Mouse (Mus musculus) erythroblast, embryonic 14.5 days (primary cell): ENCODE measurements around the gene Card19. TPM values are rescaled to one million over a fixed set of nuclear protein-coding genes. Genes with fewer than 3 reads are reported as not detected.

ENCODE experiments used
- H3K27me3 ChIP-seq: 2 replicates; pipeline ENCODE4 v1.6.1; 2012; ENCODE audit warnings: inconsistent platforms; ENCODE audit not compliant: control insufficient read depth
- H3K36me3 ChIP-seq: 2 replicates; pipeline ENCODE4 v1.6.1; 2012; ENCODE audit warnings: mild to moderate bottlenecking, inconsistent platforms; ENCODE audit not compliant: control insufficient read depth
- H3K4me1 ChIP-seq: 2 replicates; pipeline ENCODE4 v1.6.1; 2012; ENCODE audit warnings: inconsistent platforms; ENCODE audit not compliant: control insufficient read depth
- H3K4me3 ChIP-seq: replicated peaks from 2 replicates; pipeline ENCODE3; 2012; ENCODE audit warnings: moderate library complexity, mild to moderate bottlenecking, inconsistent platforms
- H3K9me3 ChIP-seq: 2 replicates; pipeline ENCODE4 v1.6.1; 2012; ENCODE audit warnings: low read length, inconsistent platforms, mixed read lengths; ENCODE audit not compliant: control insufficient read depth
- GATA1 ChIP-seq: IDR thresholded peaks from 2 replicates; pipeline ENCODE4 v1.6.1; 2012; ENCODE audit warnings: low read length, inconsistent platforms, mixed read lengths
- TAL1 ChIP-seq: IDR thresholded peaks from 3 replicates; pipeline ENCODE4 v1.6.1; 2012; ENCODE audit warnings: low read length, inconsistent platforms, mixed read lengths
- polyA plus RNA-seq: library from polyadenylated mRNA; stranded (reverse); fragments of >175 nt; gene quantifications from 2 replicates; pipeline ENCODE4 v1.2.3, GENCODE M21; 2012

The Card19 gene
- polyA plus RNA-seq, 1 experiment, result 0.32 TPM

GRCm38 (mm10) chr13:49183161-49183560, 32.7 kb downstream of the Card19 start:
- Histone ChIP-seq H3K4me1 (peaks cover 17% of the 10 kb centered on the region), H3K9me3 (no peaks in the 10 kb centered on the region)

GRCm38 (mm10) chr13:49181411-49181984, 34.3 kb downstream of the Card19 start:
- H3K4me1 ChIP-seq, result peaks cover 1% of the 10 kb centered on the region
- no peak overlapping the region for H3K4me3 ChIP-seq
- no peaks in the 10 kb centered on the region for H3K27me3 ChIP-seq
- H3K9me3 ChIP-seq, result no peaks in the 10 kb centered on the region
- H3K36me3 ChIP-seq, result no peaks in the 10 kb centered on the region
- TF ChIP-seq TAL1, result no peak
- no peak for TF ChIP-seq GATA1

More at GRCm38 (mm10) chr13:49183161-49183560, 32.7 kb downstream of the Card19 start:
- H3K27me3 ChIP-seq, result no peaks in the 10 kb centered on the region
- H3K4me3 ChIP-seq, result no peak overlapping the region
- TF ChIP-seq GATA1 (no peak), TAL1 (no peak)
- no peaks in the 10 kb centered on the region for H3K36me3 ChIP-seq

- Histone ChIP-seq H3K36me3 (no peaks in the 10 kb centered on the region), H3K4me3 (no peak overlapping the region), H3K4me1 (no peaks in the 10 kb centered on the region), H3K27me3 (no peaks in the 10 kb centered on the region), H3K9me3 (no peaks in the 10 kb centered on the region)
- no peak for TF ChIP-seq TAL1
- TF ChIP-seq GATA1, result no peak
Observed at GRCm38 (mm10) chr13:49180691-49181090, 35.1 kb downstream of the Card19 start.

DNA sequence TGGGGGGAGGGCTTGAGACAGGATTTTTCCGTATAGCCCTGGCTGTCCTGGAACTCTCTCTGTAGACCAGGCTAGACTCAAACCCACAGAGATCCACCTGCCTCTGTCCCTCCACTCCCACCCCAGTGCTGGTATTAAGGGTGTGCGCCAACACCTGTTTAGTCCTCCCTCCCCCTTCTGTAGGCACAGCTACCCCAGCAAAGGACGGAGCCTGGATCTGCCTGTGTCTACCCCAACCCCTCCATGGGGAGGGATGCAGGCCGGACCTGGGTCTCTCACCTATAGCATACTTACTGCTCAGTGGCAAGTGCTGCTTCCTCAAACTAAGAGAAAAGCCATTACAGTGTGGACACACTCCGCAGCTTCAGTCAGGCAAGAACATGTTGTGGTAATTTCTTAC, 35.6 kb downstream of the Card19 start:
- Histone ChIP-seq H3K4me1 (no peaks in the 10 kb centered on the region), H3K4me3 (no peak overlapping the region)
- no peak for TF ChIP-seq TAL1
- no peak for TF ChIP-seq GATA1

DNA sequence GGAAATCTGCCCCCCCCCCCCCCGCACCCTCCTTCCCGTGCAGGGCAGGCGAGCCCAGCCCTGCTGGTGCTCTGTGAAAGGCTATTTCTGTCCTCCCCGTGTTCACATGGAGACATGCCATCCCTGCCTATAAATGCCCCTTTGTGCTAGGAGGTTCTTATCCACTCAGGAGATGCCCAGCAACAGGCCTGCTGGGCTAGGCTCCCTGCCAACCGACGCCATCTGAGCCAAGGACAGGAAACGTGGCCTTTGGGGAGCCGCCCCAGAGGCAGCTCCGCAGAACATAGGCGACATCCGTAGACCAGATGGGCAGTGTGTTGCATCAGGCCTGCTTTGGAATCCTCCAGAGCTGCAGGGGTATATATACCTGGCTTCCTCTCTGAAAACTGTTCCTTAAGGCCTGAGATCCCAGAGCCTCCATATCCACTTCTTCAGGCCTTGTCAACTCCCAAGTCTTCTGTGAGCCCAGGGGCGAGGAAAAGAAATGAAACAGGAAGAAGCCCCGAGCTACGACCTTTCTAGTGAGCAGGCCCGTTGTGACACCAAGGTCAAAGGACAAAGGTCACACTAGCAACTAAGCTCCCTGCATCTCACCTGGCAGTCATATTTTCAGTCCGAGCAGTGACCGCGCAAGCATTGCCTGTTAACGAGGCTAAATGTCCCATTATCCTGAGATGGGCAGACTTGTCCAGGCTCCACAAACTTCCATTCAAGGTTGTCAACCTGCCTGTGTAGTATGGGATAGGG, 36.8 kb downstream of the Card19 start:
- H3K36me3 ChIP-seq, result no peaks in the 10 kb centered on the region
- H3K4me1 ChIP-seq, result no peaks in the 10 kb centered on the region
- no peak for TF ChIP-seq GATA1
- TF ChIP-seq TAL1, result no peak
- no peaks in the 10 kb centered on the region for H3K27me3 ChIP-seq
- no peak overlapping the region for H3K4me3 ChIP-seq
- H3K9me3 ChIP-seq, result no peaks in the 10 kb centered on the region

More for the DNA sequence above, 35.6 kb downstream of the Card19 start:
- Histone ChIP-seq H3K9me3 (no peaks in the 10 kb centered on the region), H3K27me3 (no peaks in the 10 kb centered on the region), H3K36me3 (no peaks in the 10 kb centered on the region)

DNA sequence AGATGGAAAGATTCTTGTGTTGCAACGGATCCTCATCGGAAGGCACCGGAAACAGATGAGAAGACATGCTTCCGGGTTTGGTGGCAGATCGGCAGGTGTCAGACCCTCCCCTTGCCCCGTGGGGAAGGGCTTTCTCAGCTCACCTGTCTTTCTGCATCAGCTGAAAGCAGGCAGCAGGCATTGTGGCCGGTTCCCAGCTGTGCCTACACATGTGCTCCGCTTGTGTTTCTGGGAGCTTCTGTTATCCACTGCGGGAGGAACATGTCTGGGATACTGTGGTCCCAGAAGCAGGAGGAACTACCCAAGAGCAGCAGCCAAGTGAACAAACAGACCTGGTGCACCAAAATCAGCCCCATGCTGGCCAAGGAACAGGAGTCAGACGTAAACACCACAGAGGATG, 40.3 kb downstream of the Card19 start:
- Histone ChIP-seq H3K4me1 (no peaks in the 10 kb centered on the region), H3K27me3 (no peaks in the 10 kb centered on the region), H3K36me3 (no peaks in the 10 kb centered on the region), H3K4me3 (no peak overlapping the region), H3K9me3 (no peaks in the 10 kb centered on the region)
- TF ChIP-seq TAL1 (no peak), GATA1 (no peak)

DNA sequence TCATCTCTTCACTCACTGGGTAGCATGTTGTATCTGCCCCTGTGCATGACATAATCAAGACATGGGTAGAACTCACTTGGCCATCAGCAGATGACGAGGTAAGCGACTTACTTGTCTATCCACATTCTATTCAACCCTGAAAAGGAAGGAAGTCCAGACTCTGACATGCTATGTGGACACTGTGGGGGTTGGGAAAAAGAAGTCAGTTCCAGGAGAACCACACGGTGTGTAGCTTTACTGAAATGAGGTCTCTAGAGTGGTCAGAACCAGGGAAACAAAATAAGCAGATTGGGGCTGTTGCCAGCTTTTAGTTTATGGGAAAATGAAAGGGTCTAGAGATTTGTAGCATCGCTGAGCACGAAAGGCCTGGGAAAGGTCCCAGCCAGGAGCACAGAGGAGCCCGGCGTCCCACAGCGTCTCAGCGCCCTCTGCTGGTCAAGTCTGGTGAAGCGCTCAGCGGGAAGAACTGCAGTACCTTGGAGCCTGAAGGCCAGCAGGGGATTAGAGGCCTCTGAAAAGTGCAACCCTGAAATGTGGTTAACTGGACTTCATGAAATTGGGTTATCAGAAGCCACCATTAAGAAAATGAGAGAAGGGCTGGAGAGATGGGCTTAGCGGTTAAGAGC, 42.8 kb downstream of the Card19 start:
- TF ChIP-seq GATA1 (no peak), TAL1 (no peak)
- H3K27me3 ChIP-seq, result no peaks in the 10 kb centered on the region
- H3K4me1 ChIP-seq, result no peaks in the 10 kb centered on the region
- H3K9me3 ChIP-seq, result no peaks in the 10 kb centered on the region
- no peak overlapping the region for H3K4me3 ChIP-seq
- no peaks in the 10 kb centered on the region for H3K36me3 ChIP-seq

DNA sequence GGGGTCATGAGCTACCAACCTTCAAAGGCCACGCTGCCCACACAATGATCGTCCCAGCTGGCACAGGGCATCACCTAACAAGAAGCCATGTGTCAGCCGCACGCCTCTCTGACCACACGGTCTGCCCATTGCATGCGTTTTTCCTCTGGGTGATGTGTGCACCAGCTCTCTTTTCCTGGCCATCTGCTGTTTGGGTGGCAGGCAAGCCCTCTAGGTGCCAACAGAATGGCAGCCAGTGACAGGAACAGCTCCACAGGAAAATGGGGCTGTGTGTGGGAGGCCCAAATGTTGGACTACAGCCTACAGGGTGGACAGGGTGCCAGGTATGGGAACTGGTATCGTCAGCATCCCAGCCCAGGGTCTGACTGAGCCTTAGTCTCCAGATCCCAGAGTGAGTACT, 43.5 kb downstream of the Card19 start:
- H3K36me3 ChIP-seq, result no peaks in the 10 kb centered on the region
- TF ChIP-seq GATA1, result no peak
- TF ChIP-seq TAL1, result no peak
- no peaks in the 10 kb centered on the region for H3K27me3 ChIP-seq
- H3K4me1 ChIP-seq, result no peaks in the 10 kb centered on the region
- no peaks in the 10 kb centered on the region for H3K9me3 ChIP-seq
- no peak overlapping the region for H3K4me3 ChIP-seq

- no peaks in the 10 kb centered on the region for H3K36me3 ChIP-seq
- no peaks in the 10 kb centered on the region for H3K9me3 ChIP-seq
- H3K4me3 ChIP-seq, result no peak overlapping the region
- no peaks in the 10 kb centered on the region for H3K4me1 ChIP-seq
- no peaks in the 10 kb centered on the region for H3K27me3 ChIP-seq
- TF ChIP-seq GATA1, result no peak
- TF ChIP-seq TAL1, result no peak
Observed at GRCm38 (mm10) chr13:49171729-49172128, 44.1 kb downstream of the Card19 start.
